Mouse (Mus musculus) right cerebral cortex, postnatal 4 days (tissue): Measurements from ENCODE around the gene Adam6a.
"Not testable (repeated sequence)": the region's sequence is repeated elsewhere in the genome, so short reads cannot be mapped to it uniquely, and the experiment has no call there.

ENCODE experiments used
- DNase-seq: peaks from one replicate; pipeline ENCODE4 v3.0.0-alpha.2; 2022

The Adam6a gene

GRCm38 (mm10) chr12:113543608-113544007 lies at the start of gene Adam6a:
Adam6a (plus strand) TSS chr12:113543908.
- DNase-seq = not testable (repeated sequence)

GRCm38 (mm10) chr12:113525901-113526300 lies 17.8 kb upstream of the Adam6a start:
- DNase-seq = no peak

DNA sequence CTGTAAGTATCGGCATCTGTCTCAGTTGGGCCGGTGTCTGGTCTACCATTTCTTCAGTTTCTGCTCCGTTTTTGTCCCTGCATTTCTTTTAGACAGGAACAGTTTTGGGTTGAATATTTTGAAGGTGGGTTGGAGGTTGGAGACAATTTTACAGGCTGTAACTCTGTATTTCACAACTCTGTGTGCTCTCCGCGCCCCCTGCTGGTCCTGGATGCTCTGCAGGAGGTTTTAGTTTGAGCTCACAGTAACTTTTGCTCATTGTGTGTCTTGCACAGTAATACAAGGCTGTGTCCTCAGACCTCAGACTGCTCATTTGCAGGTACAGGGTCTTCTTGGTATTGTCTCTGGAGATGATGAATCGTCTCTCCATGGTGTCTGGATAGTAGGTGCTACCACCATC lies 34.5 kb downstream of the Adam6a start:
- DNase-seq = peak; percentile 3

DNA sequence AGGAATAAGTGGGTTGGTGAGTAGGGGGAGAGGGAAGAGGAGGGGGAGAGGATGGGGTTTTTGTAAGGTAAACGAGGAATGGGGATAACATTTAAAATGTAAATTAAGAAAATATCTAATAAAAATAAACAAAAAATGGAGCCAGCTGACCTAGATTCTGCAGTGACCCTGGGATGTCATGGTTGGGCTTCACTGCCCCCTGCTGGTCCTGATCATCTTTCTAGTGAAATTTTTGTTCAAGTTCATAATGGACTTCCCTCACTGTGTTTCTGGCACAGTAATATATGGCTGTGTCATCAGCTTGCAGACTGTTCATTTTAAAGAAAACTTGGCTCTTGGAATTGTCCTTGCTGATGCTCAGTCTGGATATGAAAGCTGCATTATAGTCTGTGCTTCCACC lies 44.3 kb downstream of the Adam6a start:
- no peak for DNase-seq
